Mouse (Mus musculus): ENCODE data around the gene Tspan14. TPM values are rescaled to one million over a fixed set of nuclear protein-coding genes. Genes with fewer than 3 reads are reported as not detected.

Tspan14 gene
- polyA plus RNA-seq, 1 experiment = 41.2 TPM

- TF ChIP-seq CTCF (IDR thresholded peaks at IDR 0.05; ENCODE audit: control insufficient read depth, insufficient read depth, low read length) (no peak), POLR2A (IDR thresholded peaks at IDR 0.05; ENCODE audit: borderline replicate concordance, control insufficient read depth, low read depth, low read length) (no peak)
- Histone ChIP-seq H3K27ac (ENCODE audit: control insufficient read depth, insufficient read depth, low read depth, low read length, poor library complexity) (no peak overlapping the region), H3K4me1 (ENCODE audit: control insufficient read depth, insufficient read depth, low read length) (no peaks in the 10 kb centered on the region), H3K4me3 (replicated peaks; ENCODE audit: control insufficient read depth, low read depth, low read length) (no peak overlapping the region)
- WGBS = 83% methylated on average over 6 of the region's 6 CpGs
These were observed 101.6 kb downstream of the Tspan14 start for GRCm38 (mm10) chr14:40864811-40865514.

GRCm38 (mm10) chr14:40863659-40864058, 102.9 kb downstream of the Tspan14 start:
- TF ChIP-seq CTCF (IDR thresholded peaks at IDR 0.05; ENCODE audit: control insufficient read depth, insufficient read depth, low read length) (no peak), POLR2A (IDR thresholded peaks at IDR 0.05; ENCODE audit: borderline replicate concordance, control insufficient read depth, low read depth, low read length) (no peak)
- no peaks in the 10 kb centered on the region for H3K4me1 ChIP-seq (ENCODE audit: control insufficient read depth, insufficient read depth, low read length)
- no peak overlapping the region for H3K4me3 ChIP-seq (replicated peaks; ENCODE audit: control insufficient read depth, low read depth, low read length)
- H3K27ac ChIP-seq (ENCODE audit: control insufficient read depth, insufficient read depth, low read depth, low read length, poor library complexity) = no peak overlapping the region
- WGBS = 73% methylated on average over 3 of the region's 3 CpGs

DNA sequence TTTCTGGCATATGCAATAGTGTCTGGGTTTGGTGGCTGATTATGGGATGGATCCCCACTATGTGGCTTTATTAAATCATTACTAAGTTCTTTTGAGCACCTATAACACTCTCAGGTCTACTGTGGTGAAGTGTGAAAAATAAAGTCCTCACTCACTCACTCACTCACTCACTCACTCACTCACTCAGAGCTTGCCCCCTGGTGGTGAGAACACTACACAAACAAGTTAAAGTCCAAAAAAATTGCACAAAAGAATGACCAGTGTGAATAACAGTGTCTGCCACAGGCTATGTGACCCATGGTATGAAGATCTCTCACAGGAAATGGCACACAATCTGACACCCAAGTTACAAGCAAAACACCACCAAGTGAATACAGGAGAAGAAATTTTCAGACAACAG, 103.6 kb downstream of the Tspan14 start:
- Histone ChIP-seq H3K4me3 (replicated peaks; ENCODE audit: control insufficient read depth, low read depth, low read length) (no peak overlapping the region), H3K27ac (ENCODE audit: control insufficient read depth, insufficient read depth, low read depth, low read length, poor library complexity) (no peak overlapping the region), H3K4me1 (ENCODE audit: control insufficient read depth, insufficient read depth, low read length) (no peaks in the 10 kb centered on the region)
- TF ChIP-seq POLR2A (IDR thresholded peaks at IDR 0.05; ENCODE audit: borderline replicate concordance, control insufficient read depth, low read depth, low read length) (no peak), CTCF (IDR thresholded peaks at IDR 0.05; ENCODE audit: control insufficient read depth, insufficient read depth, low read length) (no peak)

Other genes with a start within 250 kb of the Tspan14 start
- gene Sh2d4b, start 73.5 kb downstream of the Tspan14 start, polyA plus RNA-seq (2011; ENCODE audit: insufficient read depth, insufficient read length, low replicate concordance, missing spikeins) = 3.5 and 6.5 TPM in 2 replicates
- gene Fam213a, start 47.0 kb upstream of the Tspan14 start, polyA plus RNA-seq (2011; ENCODE audit: insufficient read depth, insufficient read length, low replicate concordance, missing spikeins) = 114 and 196 TPM in 2 replicates
- gene Dydc2, start 102.4 kb upstream of the Tspan14 start, polyA plus RNA-seq (2011; ENCODE audit: insufficient read depth, insufficient read length, low replicate concordance, missing spikeins) = not detected in 2 replicates
- 2.5 TPM in 1 of 2 replicates, not detected in the other for gene Dydc1, start 106.1 kb upstream of the Tspan14 start, polyA plus RNA-seq (2011; ENCODE audit: insufficient read depth, insufficient read length, low replicate concordance, missing spikeins)
- gene Mat1a, start 138.2 kb upstream of the Tspan14 start, polyA plus RNA-seq (2011; ENCODE audit: insufficient read depth, insufficient read length, low replicate concordance, missing spikeins) = 1.4 and 7.5 TPM in 2 replicates
- gene Sftpa1, start 165.0 kb upstream of the Tspan14 start, polyA plus RNA-seq (2011; ENCODE audit: insufficient read depth, insufficient read length, low replicate concordance, missing spikeins) = not detected in 2 replicates
- gene Mbl1, start 184.7 kb upstream of the Tspan14 start, polyA plus RNA-seq (2011; ENCODE audit: insufficient read depth, insufficient read length, low replicate concordance, missing spikeins) = 1.1 TPM in 1 of 2 replicates, not detected in the other
- 0.77 and 1.2 TPM in 2 replicates for gene Sftpd, start 218.3 kb upstream of the Tspan14 start, polyA plus RNA-seq (2011; ENCODE audit: insufficient read depth, insufficient read length, low replicate concordance, missing spikeins)

Measured in bone marrow, adult 2 months (tissue).